Comparison of ENCODE assay signal across 24 mouse cellular contexts in genomic region chr3:137741528-137741927, GRCm38 (mm10).
DNase-seq lines count a peak whose midpoint lies in the region; ATAC-seq lines count a peak whose summit lies in the region.
"Had no signal": no experiment of that assay in that cellular context is flagged by ENCODE, and none has a peak within 500 bp of the region (broad histone marks: within the 10 kb centered on the region; RNA-seq: fewer than 3 reads in every experiment).

No protein-coding gene starts in this region.

- H3K27ac ChIP-seq in embryonic facial prominence, embryonic 12.5 days = no peak overlapping the region
- H3K27ac ChIP-seq in embryonic facial prominence, embryonic 10.5 days (replicated peaks) = no peak overlapping the region
- no peak overlapping the region for H3K27ac ChIP-seq in kidney, embryonic 14.5 days (ENCODE audit: low read depth, low read length)
- H3K27ac ChIP-seq in kidney, embryonic 16.5 days (ENCODE audit: low read length) = no peak overlapping the region
- H3K27ac ChIP-seq in limb, embryonic 13.5 days = no peak overlapping the region
- H3K27ac ChIP-seq in limb, embryonic 10.5 days = no peak overlapping the region
- H3K27ac ChIP-seq: forebrain, embryonic 13.5 days; forebrain, embryonic 15.5 days had no signal

- no peaks in the 10 kb centered on the region for H3K36me3 ChIP-seq in embryonic facial prominence, embryonic 12.5 days
- H3K36me3 ChIP-seq in embryonic facial prominence, embryonic 10.5 days (replicated peaks) = no peaks in the 10 kb centered on the region
- H3K36me3 ChIP-seq in kidney, embryonic 14.5 days (ENCODE audit: control insufficient read depth, insufficient read depth, low read length) = no peaks in the 10 kb centered on the region
- H3K36me3 ChIP-seq in kidney, embryonic 16.5 days (ENCODE audit: insufficient read depth, low read length) = no peaks in the 10 kb centered on the region
- H3K36me3 ChIP-seq in limb, embryonic 13.5 days = no peaks in the 10 kb centered on the region
- H3K36me3 ChIP-seq in limb, embryonic 10.5 days = no peaks in the 10 kb centered on the region
- H3K36me3 ChIP-seq: forebrain, embryonic 15.5 days; G1E had no signal

- 73% methylated on average over 9 of the region's 9 CpGs for WGBS in embryonic facial prominence, embryonic 12.5 days
- whole genome bisulfite sequencing in embryonic facial prominence, embryonic 10.5 days = 69% methylated on average over 9 of the region's 9 CpGs
- WGBS in kidney, embryonic 14.5 days = 55% methylated on average over 9 of the region's 9 CpGs
- 54% methylated on average over 9 of the region's 9 CpGs for WGBS in kidney, embryonic 16.5 days
- 66% methylated on average over 9 of the region's 9 CpGs for WGBS in limb, embryonic 13.5 days
- WGBS in limb, embryonic 10.5 days = 85% methylated on average over 9 of the region's 9 CpGs

- no peaks in the 10 kb centered on the region for H3K4me1 ChIP-seq in embryonic facial prominence, embryonic 12.5 days
- peaks cover 6% of the 10 kb centered on the region for H3K4me1 ChIP-seq in embryonic facial prominence, embryonic 10.5 days
- no peaks in the 10 kb centered on the region for H3K4me1 ChIP-seq in kidney, embryonic 14.5 days (ENCODE audit: control insufficient read depth, insufficient read depth, low read length)
- H3K4me1 ChIP-seq in kidney, embryonic 16.5 days (ENCODE audit: insufficient read depth, low read length) = no peaks in the 10 kb centered on the region
- H3K4me1 ChIP-seq in limb, embryonic 13.5 days = no peaks in the 10 kb centered on the region
- H3K4me1 ChIP-seq in limb, embryonic 10.5 days = no peaks in the 10 kb centered on the region

- H3K9me3 ChIP-seq in embryonic facial prominence, embryonic 12.5 days = no peaks in the 10 kb centered on the region
- no peaks in the 10 kb centered on the region for H3K9me3 ChIP-seq in embryonic facial prominence, embryonic 10.5 days
- no peaks in the 10 kb centered on the region for H3K9me3 ChIP-seq in kidney, embryonic 14.5 days (ENCODE audit: control insufficient read depth, low read length)
- H3K9me3 ChIP-seq in kidney, embryonic 16.5 days (ENCODE audit: low read length) = no peaks in the 10 kb centered on the region
- no peaks in the 10 kb centered on the region for H3K9me3 ChIP-seq in limb, embryonic 13.5 days
- H3K9me3 ChIP-seq in limb, embryonic 10.5 days (replicated peaks) = no peaks in the 10 kb centered on the region
- H3K9me3 ChIP-seq: forebrain, embryonic 13.5 days; forebrain, embryonic 15.5 days; G1E had no signal

- DNase-seq in embryonic facial prominence, embryonic 10.5 days (ENCODE audit: low spot score) = no peak
- DNase-seq in kidney, adult 9 months = no peak
- no peak for DNase-seq in kidney, postnatal 4 days
- DNase-seq in limb, embryonic 10.5 days (ENCODE audit: low spot score) = no peak
- DNase-seq: adrenal gland, adult 8-10 months; adrenal gland, postnatal 14 days; adrenal gland, postnatal 36 days; B cell, adult 2 months; cerebellum, adult 11-12 months; cerebellum, adult 2 months; cerebellum, adult 9-10 months; cerebellum, postnatal 10 days; cerebellum, postnatal 25 days had no signal

- ATAC-seq in embryonic facial prominence, embryonic 12.5 days (ENCODE audit: insufficient number of reproducible peaks, insufficient read depth, low FRiP score, low TSS enrichment) = 0 out of 2 replicates have a peak, but pooled peaks have one; percentile 67
- ATAC-seq in kidney, embryonic 14.5 days (ENCODE audit: low FRiP score, low TSS enrichment) = 0 out of 2 replicates have a peak, but pooled peaks have one; percentile 72
- peak; percentile 59; the same call in 1 of the 2 replicates for ATAC-seq in kidney, embryonic 16.5 days (ENCODE audit: low FRiP score, low TSS enrichment)
- ATAC-seq in limb, embryonic 13.5 days (ENCODE audit: low FRiP score, low read depth) = 0 out of 2 replicates have a peak, but pooled peaks have one; percentile 25
- ATAC-seq: activated CD4-positive, CD25-positive, alpha-beta regulatory T cell, adult 4 months; CD4-positive, CD25-positive, alpha-beta regulatory T cell, adult 4 months; forebrain, embryonic 13.5 days; forebrain, embryonic 15.5 days; Patski had no signal

- H3K9ac ChIP-seq in embryonic facial prominence, embryonic 12.5 days = no peak overlapping the region
- no peak overlapping the region for H3K9ac ChIP-seq in kidney, embryonic 14.5 days (ENCODE audit: low read depth, low read length)
- no peak overlapping the region for H3K9ac ChIP-seq in kidney, embryonic 16.5 days (replicated peaks; ENCODE audit: low read length)
- no peak overlapping the region for H3K9ac ChIP-seq in limb, embryonic 13.5 days
- H3K9ac ChIP-seq: forebrain, embryonic 13.5 days; forebrain, embryonic 15.5 days had no signal

- no peak overlapping the region for H3K4me2 ChIP-seq in embryonic facial prominence, embryonic 12.5 days (replicated peaks)
- H3K4me2 ChIP-seq in kidney, embryonic 14.5 days (replicated peaks; ENCODE audit: low read depth, low read length) = no peak overlapping the region
- H3K4me2 ChIP-seq in kidney, embryonic 16.5 days (replicated peaks; ENCODE audit: low read depth, low read length) = no peak overlapping the region
- H3K4me2 ChIP-seq in limb, embryonic 13.5 days (replicated peaks) = no peak overlapping the region
- H3K4me2 ChIP-seq: forebrain, embryonic 13.5 days; forebrain, embryonic 15.5 days had no signal

- no peak overlapping the region for H3K4me3 ChIP-seq in embryonic facial prominence, embryonic 12.5 days
- H3K4me3 ChIP-seq in embryonic facial prominence, embryonic 10.5 days = no peak overlapping the region
- H3K4me3 ChIP-seq in kidney, embryonic 14.5 days (ENCODE audit: low read length) = no peak overlapping the region
- no peak overlapping the region for H3K4me3 ChIP-seq in kidney, embryonic 16.5 days (ENCODE audit: low read length)
- H3K4me3 ChIP-seq in limb, embryonic 13.5 days = no peak overlapping the region
- H3K4me3 ChIP-seq in limb, embryonic 10.5 days = no peak overlapping the region
- H3K4me3 ChIP-seq: forebrain, embryonic 13.5 days; forebrain, embryonic 15.5 days had no signal

- no peaks in the 10 kb centered on the region for H3K27me3 ChIP-seq in embryonic facial prominence, embryonic 12.5 days
- no peaks in the 10 kb centered on the region for H3K27me3 ChIP-seq in embryonic facial prominence, embryonic 10.5 days (replicated peaks; ENCODE audit: low read depth, poor library complexity, severe bottlenecking)
- no peaks in the 10 kb centered on the region for H3K27me3 ChIP-seq in kidney, embryonic 14.5 days (ENCODE audit: control insufficient read depth, insufficient read depth, low read length)
- no peaks in the 10 kb centered on the region for H3K27me3 ChIP-seq in kidney, embryonic 16.5 days (ENCODE audit: insufficient read depth, low read length)
- peaks cover 3% of the 10 kb centered on the region; the same call in 1 of the 2 replicates for H3K27me3 ChIP-seq in limb, embryonic 13.5 days
- H3K27me3 ChIP-seq in limb, embryonic 10.5 days (ENCODE audit: low read depth, poor library complexity, severe bottlenecking) = no peaks in the 10 kb centered on the region
- H3K27me3 ChIP-seq: CH12.LX; forebrain, embryonic 13.5 days; forebrain, embryonic 15.5 days; Patski had no signal
